Mouse (Mus musculus) hindlimb bud, embryonic 11.5 days (tissue): ENCODE data around the gene Gm15080.
"Not testable (repeated sequence)": the region's sequence is repeated elsewhere in the genome, so short reads cannot be mapped to it uniquely, and the experiment has no call there.

Source experiments
- DNase-seq: peaks from one replicate; pipeline ENCODE4 v3.0.0-alpha.2; 2012; ENCODE audit warnings: low read depth, low spot score; ENCODE audit errors: extremely low spot score

The Gm15080 gene

DNA sequence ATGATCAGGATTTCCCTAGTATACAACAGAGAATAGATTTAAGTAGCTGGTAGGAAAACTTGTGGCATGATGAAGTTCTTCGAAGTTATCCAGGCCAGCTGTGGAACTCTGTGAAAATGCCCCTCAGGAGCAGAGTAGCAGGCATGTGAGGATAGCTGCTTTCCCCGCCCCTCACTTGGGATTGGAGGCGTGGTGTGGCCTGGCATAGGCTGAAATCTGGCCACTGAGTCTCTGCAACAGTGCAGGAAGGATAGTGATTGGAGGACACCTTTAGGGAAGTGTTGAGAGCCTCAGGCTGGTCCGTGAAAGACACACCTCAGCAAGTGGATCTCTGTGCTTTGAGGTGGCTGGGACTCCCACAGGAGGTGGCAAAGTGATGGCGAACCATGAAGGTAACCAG, at the start of gene Gm15080:
Gene Gm15080 (plus strand): TSS at position 301 of the 400 bp plus-strand sequence.
- DNase-seq: not testable (repeated sequence)
